Mouse (Mus musculus) limb, embryonic 11.5 days (tissue): ENCODE data around the gene Asb13. TPM values are rescaled to one million over a fixed set of nuclear protein-coding genes. Genes with fewer than 3 reads are reported as not detected.

ENCODE experiments used
- ATAC-seq: fragments of 200-750 bp; cut with Nextera tagmentation; 2 replicates; pipeline ENCODE4 v1.8.0; 2017; ENCODE audit warnings: low read depth; ENCODE audit not compliant: insufficient number of reproducible peaks, low FRiP score, low TSS enrichment
- DNase-seq: peaks from one replicate; pipeline ENCODE4 v3.0.0-alpha.2; 2015; ENCODE audit warnings: low spot score
- H3K27ac ChIP-seq: fragments of 300-500 bp; sonication (generic); replicated peaks from 2 replicates; pipeline ENCODE4 v1.5.1; 2014; ENCODE audit warnings: low read depth, mild to moderate bottlenecking, low read length
- H3K27me3 ChIP-seq: fragments of 300-500 bp; sonication (generic); 2 replicates; pipeline ENCODE4 v1.6.1; 2014; ENCODE audit warnings: mild to moderate bottlenecking, low read length, mixed read lengths; ENCODE audit not compliant: control insufficient read depth, insufficient read depth
- H3K36me3 ChIP-seq: fragments of 300-500 bp; sonication (generic); 2 replicates; pipeline ENCODE4 v1.6.1; 2014; ENCODE audit warnings: mild to moderate bottlenecking, low read length, moderate library complexity, mixed read lengths; ENCODE audit not compliant: control insufficient read depth, insufficient read depth
- H3K4me1 ChIP-seq: fragments of 300-500 bp; sonication (generic); 2 replicates; pipeline ENCODE4 v1.6.1; 2014; ENCODE audit warnings: low read length, mixed read lengths; ENCODE audit not compliant: control insufficient read depth, insufficient read depth
- H3K4me2 ChIP-seq: fragments of 300-500 bp; sonication (generic); 2 replicates; pipeline ENCODE4 v1.6.1; 2014; ENCODE audit warnings: low read depth, mild to moderate bottlenecking, moderate library complexity; ENCODE audit not compliant: severe bottlenecking
- H3K4me3 ChIP-seq: fragments of 300-500 bp; sonication (generic); 2 replicates; pipeline ENCODE4 v1.5.1; 2014; ENCODE audit warnings: low read depth, low read length
- H3K9ac ChIP-seq: fragments of 300-500 bp; sonication (generic); 2 replicates; pipeline ENCODE4 v1.6.1; 2014; ENCODE audit warnings: mild to moderate bottlenecking, low read length
- H3K9me3 ChIP-seq: fragments of 300-500 bp; sonication (generic); 2 replicates; pipeline ENCODE4 v1.6.1; 2016; ENCODE audit warnings: low read length; ENCODE audit not compliant: control insufficient read depth
- WGBS: fragments of 180-500 bp; shearing (Covaris S2); extraction: QIAGEN DNeasy Blood & Tissue Kit; methylation state at CpG from one replicate; pipeline ENCODE4 v1.1.7; 2014; 5-methylcytosine and 5-hydroxymethylcytosine counted together
- polyA plus RNA-seq: library from polyadenylated mRNA; unstranded; fragments of >200 nt; fragmentation: Nextera tagmentation; extraction: Ambion mirVana; gene quantifications from 2 replicates; pipeline ENCODE4 v1.2.1, GENCODE M21; 2014

The Asb13 gene
- polyA plus RNA-seq, 1 experiment from 2014 or later: 13.2 TPM

- no peak overlapping the region for H3K4me3 ChIP-seq
- no peak overlapping the region for H3K27ac ChIP-seq
- no peak overlapping the region for H3K4me2 ChIP-seq
- no peaks in the 10 kb centered on the region for H3K36me3 ChIP-seq
- H3K9me3 ChIP-seq: no peaks in the 10 kb centered on the region
- DNase-seq (no peak), ATAC-seq (no peak)
- H3K27me3 ChIP-seq: no peaks in the 10 kb centered on the region
- WGBS: 83% methylated on average over 8 of the region's 8 CpGs
- H3K4me1 ChIP-seq: peaks cover 8% of the 10 kb centered on the region; the same call in 1 of the 2 replicates
- H3K9ac ChIP-seq: no peak overlapping the region
These were observed 63.3 kb downstream of the Asb13 start for GRCm38 (mm10) chr13:3696977-3697735.

DNA sequence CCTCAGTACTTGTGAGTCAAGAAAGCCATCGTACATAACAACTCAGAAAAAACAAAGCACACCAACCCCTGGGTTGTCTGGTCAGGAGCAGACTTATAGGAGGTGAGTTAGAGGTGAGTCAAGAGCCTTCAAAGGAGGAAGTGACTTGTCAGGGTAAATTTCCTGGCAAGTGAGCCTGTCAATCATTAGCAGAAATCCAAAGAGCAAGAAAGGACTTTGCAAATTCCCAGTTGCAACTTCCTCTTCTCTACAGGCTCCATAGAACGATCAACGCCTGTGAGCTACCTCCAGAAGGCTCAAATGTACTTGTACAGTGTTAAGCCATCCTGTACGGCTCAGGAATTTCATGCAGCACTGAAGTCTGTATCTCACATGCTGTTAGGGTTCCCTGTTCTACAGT, 66.9 kb downstream of the Asb13 start:
- no peak overlapping the region for H3K4me3 ChIP-seq

More for the DNA sequence above, 66.9 kb downstream of the Asb13 start:
- H3K4me2 ChIP-seq: no peak overlapping the region
- 85% methylated on average over 4 of the region's 4 CpGs for WGBS
- no peak for ATAC-seq
- no peaks in the 10 kb centered on the region for H3K9me3 ChIP-seq
- H3K27me3 ChIP-seq: no peaks in the 10 kb centered on the region
- peaks cover 4% of the 10 kb centered on the region; the same call in 1 of the 2 replicates for H3K4me1 ChIP-seq
- DNase-seq: no peak
- H3K9ac ChIP-seq: no peak overlapping the region
- no peak overlapping the region for H3K27ac ChIP-seq
- no peaks in the 10 kb centered on the region for H3K36me3 ChIP-seq

Other genes with a start within 250 kb of the Asb13 start
- 487 and 510 TPM in 2 replicates for gene Gdi2, start 96.0 kb upstream of the Asb13 start, polyA plus RNA-seq
- gene Fam208b, start 22.9 kb upstream of the Asb13 start, polyA plus RNA-seq: 30.6 and 31.3 TPM in 2 replicates
- 0.27 and 0.96 TPM in 2 replicates for gene Calml3, start 170.3 kb downstream of the Asb13 start, polyA plus RNA-seq
- not detected in 2 replicates for gene Calm4, start 203.7 kb downstream of the Asb13 start, polyA plus RNA-seq
- gene Calm5, start 220.1 kb downstream of the Asb13 start, polyA plus RNA-seq: not detected in 2 replicates